Mouse (Mus musculus) limb, embryonic 13.5 days (tissue): ENCODE results near the gene Polr3c. TPM values are rescaled to one million over a fixed set of nuclear protein-coding genes. Genes with fewer than 3 reads are reported as not detected.

ENCODE experiments used
- ATAC-seq: fragments of 200-750 bp; cut with Nextera tagmentation; 2 replicates; pipeline ENCODE4 v1.8.0; 2017; ENCODE audit warnings: low read depth, moderate number of reproducible peaks, moderate TSS enrichment; ENCODE audit not compliant: low FRiP score
- H3K27ac ChIP-seq: fragments of 300-500 bp; sonication (generic); 2 replicates; pipeline ENCODE4 v1.5.1; 2015; ENCODE audit warnings: inconsistent platforms, mild to moderate bottlenecking, moderate library complexity
- H3K27me3 ChIP-seq: fragments of 300-500 bp; sonication (generic); 2 replicates; pipeline ENCODE4 v1.6.1; 2015; ENCODE audit warnings: mild to moderate bottlenecking, inconsistent platforms
- H3K36me3 ChIP-seq: fragments of 300-500 bp; sonication (generic); 2 replicates; pipeline ENCODE4 v1.6.1; 2015; ENCODE audit warnings: inconsistent platforms, mild to moderate bottlenecking, moderate library complexity
- H3K4me1 ChIP-seq: fragments of 300-500 bp; sonication (generic); 2 replicates; pipeline ENCODE4 v1.6.1; 2015; ENCODE audit warnings: inconsistent platforms
- H3K4me2 ChIP-seq: fragments of 300-500 bp; sonication (generic); replicated peaks from 2 replicates; pipeline ENCODE4 v1.6.1; 2015; ENCODE audit warnings: inconsistent platforms, mild to moderate bottlenecking, moderate library complexity
- H3K4me3 ChIP-seq: fragments of 300-500 bp; sonication (generic); 2 replicates; pipeline ENCODE4 v1.5.1; 2015; ENCODE audit warnings: moderate library complexity, mild to moderate bottlenecking, inconsistent platforms
- H3K9ac ChIP-seq: fragments of 300-500 bp; sonication (generic); 2 replicates; pipeline ENCODE4 v1.6.1; 2015; ENCODE audit warnings: mild to moderate bottlenecking, inconsistent platforms
- H3K9me3 ChIP-seq: fragments of 300-500 bp; sonication (generic); 2 replicates; pipeline ENCODE4 v1.6.1; 2016; ENCODE audit warnings: inconsistent platforms
- WGBS: fragments of 180-500 bp; shearing (Covaris S2); methylation state at CpG from one replicate; pipeline ENCODE4 v1.1.7; 2015; 5-methylcytosine and 5-hydroxymethylcytosine counted together
- polyA plus RNA-seq: library from polyadenylated mRNA; unstranded; fragments of >200 nt; fragmentation: Nextera tagmentation; extraction: Ambion mirVana; gene quantifications from 2 replicates; pipeline ENCODE4 v1.2.1, GENCODE M21; 2015

Gene Polr3c
- polyA plus RNA-seq, 1 experiment from 2014 or later: 33.5 TPM

GRCm38 (mm10) chr3:96737013-96737740 lies 9.7 kb upstream of the Polr3c start:
- no peaks in the 10 kb centered on the region for H3K9me3 ChIP-seq
- H3K27me3 ChIP-seq: no peaks in the 10 kb centered on the region
- WGBS: 62% methylated on average over 1 of the region's 1 CpGs
- H3K27ac ChIP-seq: no peak overlapping the region
- no peak overlapping the region for H3K9ac ChIP-seq
- no peak overlapping the region for H3K4me3 ChIP-seq
- no peaks in the 10 kb centered on the region for H3K36me3 ChIP-seq
- H3K4me1 ChIP-seq: no peaks in the 10 kb centered on the region
- ATAC-seq: no peak
- no peak overlapping the region for H3K4me2 ChIP-seq

GRCm38 (mm10) chr3:96735200-96735599 lies 7.8 kb upstream of the Polr3c start:
- WGBS: 84% methylated on average over 2 of the region's 2 CpGs
- ATAC-seq: no peak
- H3K4me3 ChIP-seq: no peak overlapping the region

GRCm38 (mm10) chr3:96733984-96734383 lies 6.6 kb upstream of the Polr3c start:
- Histone ChIP-seq H3K9me3 (no peaks in the 10 kb centered on the region), H3K36me3 (no peaks in the 10 kb centered on the region), H3K27ac (no peak overlapping the region), H3K4me1 (peaks cover 8% of the 10 kb centered on the region), H3K9ac (no peak overlapping the region), H3K4me2 (no peak overlapping the region), H3K27me3 (no peaks in the 10 kb centered on the region), H3K4me3 (no peak overlapping the region)
- WGBS: 100% methylated on average over 1 of the region's 1 CpGs
- ATAC-seq: no peak

More at GRCm38 (mm10) chr3:96735200-96735599, 7.8 kb upstream of the Polr3c start:
- Histone ChIP-seq H3K27ac (no peak overlapping the region), H3K36me3 (no peaks in the 10 kb centered on the region), H3K9me3 (no peaks in the 10 kb centered on the region), H3K4me1 (no peaks in the 10 kb centered on the region), H3K27me3 (no peaks in the 10 kb centered on the region), H3K9ac (no peak overlapping the region), H3K4me2 (no peak overlapping the region)

- no peaks in the 10 kb centered on the region for H3K36me3 ChIP-seq
- H3K27me3 ChIP-seq: no peaks in the 10 kb centered on the region
- no peak overlapping the region for H3K9ac ChIP-seq
- no peaks in the 10 kb centered on the region for H3K9me3 ChIP-seq
- H3K4me3 ChIP-seq: no peak overlapping the region
- ATAC-seq: no peak
- H3K27ac ChIP-seq: no peak overlapping the region
- peaks cover 22% of the 10 kb centered on the region for H3K4me1 ChIP-seq
- 77% methylated on average over 5 of the region's 5 CpGs for WGBS
- H3K4me2 ChIP-seq: no peak overlapping the region
These were observed 3.4 kb upstream of the Polr3c start for GRCm38 (mm10) chr3:96730785-96731184.

GRCm38 (mm10) chr3:96729403-96729784 lies 2.0 kb upstream of the Polr3c start:
- H3K4me1 ChIP-seq: peaks cover 22% of the 10 kb centered on the region
- H3K4me3 ChIP-seq: no peak overlapping the region
- peak overlapping the region; percentile 76 for H3K4me2 ChIP-seq
- ATAC-seq: no peak
- H3K9me3 ChIP-seq: no peaks in the 10 kb centered on the region
- no peak overlapping the region for H3K27ac ChIP-seq
- no peaks in the 10 kb centered on the region for H3K36me3 ChIP-seq
- H3K9ac ChIP-seq: no peak overlapping the region
- 45% methylated on average over 3 of the region's 3 CpGs for WGBS
- no peaks in the 10 kb centered on the region for H3K27me3 ChIP-seq

GRCm38 (mm10) chr3:96728634-96729402 lies 1.4 kb upstream of the Polr3c start:
- peak overlapping the region; percentile 92 for H3K4me3 ChIP-seq
- no peak overlapping the region for H3K27ac ChIP-seq
- no peaks in the 10 kb centered on the region for H3K9me3 ChIP-seq
- no peak for ATAC-seq
- peaks cover 3% of the 10 kb centered on the region for H3K36me3 ChIP-seq
- H3K4me2 ChIP-seq: peak overlapping the region; percentile 76
- peaks cover 22% of the 10 kb centered on the region for H3K4me1 ChIP-seq
- WGBS: 40% methylated on average over 7 of the region's 7 CpGs
- peak overlapping the region; percentile 91 for H3K9ac ChIP-seq
- no peaks in the 10 kb centered on the region for H3K27me3 ChIP-seq

GRCm38 (mm10) chr3:96727828-96728633 lies 603 bp upstream of the Polr3c start:
- Histone ChIP-seq H3K9me3 (no peaks in the 10 kb centered on the region), H3K9ac (peak overlapping the region; percentile 91), H3K27me3 (no peaks in the 10 kb centered on the region), H3K4me2 (peak overlapping the region; percentile 76), H3K27ac (peak overlapping the region; percentile 80; the same call in 1 of the 2 replicates), H3K36me3 (peaks cover 11% of the 10 kb centered on the region), H3K4me3 (peak overlapping the region; percentile 92), H3K4me1 (peaks cover 22% of the 10 kb centered on the region)
- peak; percentile 40; the same call in 1 of the 2 replicates for ATAC-seq
- WGBS: 1% methylated on average over 42 of the region's 42 CpGs

GRCm38 (mm10) chr3:96719173-96719572 lies 8.3 kb downstream of the Polr3c start:
- no peak overlapping the region for H3K4me2 ChIP-seq
- no peak overlapping the region for H3K4me3 ChIP-seq
- no peak overlapping the region for H3K9ac ChIP-seq
- H3K27me3 ChIP-seq: no peaks in the 10 kb centered on the region
- H3K4me1 ChIP-seq: no peaks in the 10 kb centered on the region
- no peak overlapping the region for H3K27ac ChIP-seq
- ATAC-seq: no peak
- no peaks in the 10 kb centered on the region for H3K9me3 ChIP-seq
- peaks cover 70% of the 10 kb centered on the region for H3K36me3 ChIP-seq
- 48% methylated on average over 14 of the region's 14 CpGs for WGBS

GRCm38 (mm10) chr3:96715854-96716253 lies 11.6 kb downstream of the Polr3c start:
- peaks cover 70% of the 10 kb centered on the region for H3K36me3 ChIP-seq
- H3K4me1 ChIP-seq: no peaks in the 10 kb centered on the region
- no peak for ATAC-seq
- H3K4me2 ChIP-seq: no peak overlapping the region
- H3K27ac ChIP-seq: no peak overlapping the region
- no peaks in the 10 kb centered on the region for H3K9me3 ChIP-seq
- H3K27me3 ChIP-seq: no peaks in the 10 kb centered on the region
- whole genome bisulfite sequencing: 67% methylated on average over 2 of the region's 2 CpGs
- H3K9ac ChIP-seq: no peak overlapping the region
- no peak overlapping the region for H3K4me3 ChIP-seq

GRCm38 (mm10) chr3:96714286-96714685 lies 13.1 kb downstream of the Polr3c start:
- peaks cover 78% of the 10 kb centered on the region for H3K36me3 ChIP-seq
- no peak for ATAC-seq
- no peaks in the 10 kb centered on the region for H3K4me1 ChIP-seq
- H3K9ac ChIP-seq: no peak overlapping the region
- 88% methylated on average over 5 of the region's 5 CpGs for WGBS
- no peaks in the 10 kb centered on the region for H3K9me3 ChIP-seq
- no peak overlapping the region for H3K4me3 ChIP-seq
- H3K4me2 ChIP-seq: no peak overlapping the region
- H3K27ac ChIP-seq: no peak overlapping the region
- no peaks in the 10 kb centered on the region for H3K27me3 ChIP-seq

GRCm38 (mm10) chr3:96708684-96709064 lies 18.8 kb downstream of the Polr3c start:
- H3K4me3 ChIP-seq: peak overlapping the region; percentile 57; the same call in 1 of the 2 replicates
- H3K4me1 ChIP-seq: peaks cover 5% of the 10 kb centered on the region
- no peak for ATAC-seq
- H3K36me3 ChIP-seq: peaks cover 59% of the 10 kb centered on the region
- peak overlapping the region; percentile 77; the same call in 1 of the 2 replicates for H3K9ac ChIP-seq
- peak overlapping the region; percentile 91 for H3K4me2 ChIP-seq
- H3K27me3 ChIP-seq: peaks cover 10% of the 10 kb centered on the region
- no peaks in the 10 kb centered on the region for H3K9me3 ChIP-seq
- WGBS: 61% methylated on average over 2 of the region's 2 CpGs
- no peak overlapping the region for H3K27ac ChIP-seq
